Mouse (Mus musculus) left cerebral cortex, adult 9 months (tissue): ENCODE results near the gene Bfsp1.
A peak's percentile ranks its signal among the peaks of the same experiment; 100 is the strongest.

ENCODE experiments used
- DNase-seq, 2 experiments: peaks; one replicate each; pipeline ENCODE4 v3.0.0; 2022; ENCODE audit warnings: low spot score in 2 of 2

The Bfsp1 gene

DNA sequence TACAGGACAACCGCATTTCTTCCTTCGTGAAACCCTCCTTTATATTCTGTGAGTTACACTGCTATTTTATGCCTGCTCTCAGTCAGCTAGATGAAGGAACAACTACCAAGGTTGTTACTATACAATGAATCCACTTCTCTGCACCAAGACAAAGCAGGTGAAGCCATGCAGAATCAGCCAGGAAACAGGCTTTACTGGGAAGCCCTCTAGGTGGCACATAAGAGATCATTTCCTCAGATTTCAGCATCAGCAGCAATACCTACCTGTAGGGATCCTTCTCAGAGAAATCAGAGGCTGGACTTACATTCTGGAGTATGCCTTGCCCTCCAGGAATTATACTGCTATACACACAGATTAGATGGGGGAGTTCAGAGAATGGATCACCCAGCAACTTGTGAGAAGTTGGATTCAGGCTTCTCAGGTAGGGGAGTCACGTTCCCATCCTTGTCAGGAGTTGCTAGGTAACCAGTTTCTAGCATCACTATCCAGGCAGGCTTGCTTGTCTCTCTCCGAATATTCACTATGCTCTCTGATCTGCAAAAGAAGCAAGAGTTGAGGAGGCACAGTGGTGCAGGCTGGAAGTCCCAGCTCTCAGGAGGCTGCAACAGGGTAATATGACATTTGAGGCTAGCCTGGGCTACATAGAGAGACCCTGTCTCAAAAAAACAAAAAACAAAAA lies 66.5 kb downstream of the Bfsp1 start:
- DNase-seq = no peak

DNA sequence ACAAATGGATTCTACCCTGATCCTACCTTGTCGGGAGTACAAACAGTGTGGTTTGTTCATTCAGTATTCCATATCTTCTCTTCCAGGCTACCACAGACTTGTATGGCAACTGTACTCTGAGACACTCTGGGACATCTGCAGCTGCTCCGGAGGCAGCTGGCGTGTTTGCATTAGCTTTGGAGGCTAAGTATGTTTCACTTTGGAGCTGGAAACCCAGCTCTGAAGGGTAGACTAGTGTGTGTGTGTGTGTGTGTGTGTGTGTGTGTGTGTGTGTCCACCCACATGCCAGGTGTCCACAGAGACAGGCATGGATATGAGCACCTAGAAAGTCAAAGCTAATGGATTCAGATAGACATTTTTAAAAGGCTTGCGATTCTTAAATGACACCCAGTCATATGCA lies 67.1 kb downstream of the Bfsp1 start:
- peak in 1 of 2 experiments; percentile 18 for DNase-seq

GRCm38 (mm10) chr2:143789911-143790310 lies 73.1 kb downstream of the Bfsp1 start:
- DNase-seq = no peak

DNA sequence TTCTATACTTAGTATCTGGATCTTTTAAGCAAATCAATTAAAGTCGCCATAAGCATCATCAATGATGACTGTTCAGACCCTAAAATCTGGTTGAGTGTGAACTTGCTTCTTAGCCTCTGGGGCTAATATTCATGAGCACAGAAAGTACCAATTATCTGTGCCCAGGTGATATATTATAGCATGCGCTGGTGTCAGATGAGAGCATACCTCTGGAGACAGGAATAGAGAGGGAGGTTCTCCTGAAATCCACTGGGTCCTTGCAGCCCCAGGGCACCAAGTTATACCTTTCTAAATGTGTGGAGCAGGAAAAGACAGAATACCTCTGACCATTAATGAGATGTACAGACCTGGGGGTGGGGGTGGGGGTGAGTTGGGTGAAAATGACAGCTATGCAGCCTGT lies 82.7 kb downstream of the Bfsp1 start:
- no peak for DNase-seq
